Mouse (Mus musculus) monocyte, adult 5-6 weeks (primary cell): ENCODE measurements around the gene Acbd4. TPM values are rescaled to one million over a fixed set of nuclear protein-coding genes. Genes with fewer than 3 reads are reported as not detected.

Experiments
- ATAC-seq: fragments of 153-309, 156-312 bp; replicated peaks from 2 replicates; pipeline ENCODE4 v1.8.0; 2017; ENCODE audit warnings: mild to moderate bottlenecking; ENCODE audit not compliant: low TSS enrichment, insufficient number of reproducible peaks, severe bottlenecking, poor library complexity, low FRiP score
- total RNA-seq: library from RNA; stranded (forward); fragments of 200-1000, 200-491, 200-594 nt; gene quantifications from 3 replicates; pipeline ENCODE4 v1.2.3, GENCODE M21; 2017

Acbd4 gene
- total RNA-seq, 1 experiment from 2014 or later: 21.8 TPM

DNA sequence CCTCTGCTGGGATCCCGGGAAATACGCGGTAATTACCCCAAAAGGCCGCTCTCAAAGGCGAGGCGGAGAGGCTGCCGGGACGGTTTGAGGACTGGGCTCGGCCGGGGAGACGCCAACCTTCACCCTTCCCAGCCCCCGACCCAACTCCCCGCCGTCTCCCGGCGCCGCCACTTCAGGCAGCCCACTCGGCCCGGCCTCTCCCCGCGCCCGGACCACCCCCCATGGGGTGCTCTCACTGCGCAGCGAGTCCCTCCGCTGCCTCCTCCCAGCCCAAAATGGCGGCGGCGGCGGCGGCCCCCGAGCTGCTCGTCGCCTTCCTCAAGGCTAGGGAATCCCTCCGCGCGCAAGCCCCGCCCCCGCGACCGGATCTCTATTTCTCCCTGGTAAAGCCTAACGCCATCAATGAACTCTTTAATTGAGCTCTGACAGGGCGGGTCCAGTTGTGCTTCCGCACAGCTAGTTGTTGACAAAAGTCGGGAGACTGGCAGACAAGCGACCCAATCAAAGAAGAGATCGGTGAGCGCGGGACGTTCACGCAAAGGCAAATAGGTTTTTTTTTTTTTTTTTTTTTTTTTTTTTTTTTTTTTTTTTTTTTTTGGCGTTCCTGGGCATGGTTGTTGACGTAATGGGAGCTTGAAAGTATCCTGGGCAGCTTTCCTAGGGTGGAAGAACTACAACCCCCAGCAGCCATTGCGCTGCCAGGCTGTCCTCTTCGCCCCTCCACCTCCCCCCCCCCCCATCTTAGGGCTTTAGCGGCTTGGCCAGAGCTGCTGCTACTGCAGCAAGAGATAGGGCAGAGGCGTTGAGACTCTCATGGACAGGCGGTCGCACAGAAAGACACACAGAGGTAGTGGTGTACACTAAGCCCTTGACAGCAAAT, 31.3 kb downstream of the Acbd4 start:
- ATAC-seq: peak; percentile 95

DNA sequence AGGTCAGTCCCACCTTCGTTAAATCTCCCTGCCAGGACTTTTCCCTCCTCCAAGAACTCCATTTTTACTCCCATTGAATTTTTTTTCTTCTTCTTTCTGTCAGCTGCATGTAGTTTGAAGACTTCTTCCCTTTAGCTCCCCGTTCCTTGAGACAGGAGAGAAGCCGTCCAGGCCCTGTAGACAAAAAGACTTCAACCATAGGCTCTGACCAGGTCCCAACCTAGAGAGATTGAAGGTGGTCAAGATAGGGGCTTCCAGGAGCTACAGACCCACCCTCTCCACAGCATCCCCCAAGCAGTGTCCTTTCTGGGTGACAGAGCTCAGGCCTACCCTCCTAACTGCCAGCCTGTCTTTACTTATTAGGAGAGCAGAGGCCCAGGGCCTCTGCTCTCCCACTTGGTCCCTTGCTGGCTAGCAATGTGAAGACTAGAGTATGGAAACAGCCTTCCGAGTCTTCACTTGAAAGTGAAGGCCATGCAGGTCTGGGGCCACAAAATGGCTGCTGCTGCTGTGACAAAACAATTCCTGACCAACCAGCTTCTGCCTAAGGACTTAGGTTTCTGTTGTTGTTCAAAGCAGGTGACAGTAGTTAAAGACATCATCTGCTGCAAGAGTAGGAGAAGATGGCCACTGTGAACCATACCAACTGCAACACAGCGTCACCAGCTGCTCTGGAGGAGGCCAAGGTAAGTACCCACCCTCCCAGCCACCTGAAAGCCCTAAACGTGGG, 32.1 kb downstream of the Acbd4 start:
- no peak for ATAC-seq

DNA sequence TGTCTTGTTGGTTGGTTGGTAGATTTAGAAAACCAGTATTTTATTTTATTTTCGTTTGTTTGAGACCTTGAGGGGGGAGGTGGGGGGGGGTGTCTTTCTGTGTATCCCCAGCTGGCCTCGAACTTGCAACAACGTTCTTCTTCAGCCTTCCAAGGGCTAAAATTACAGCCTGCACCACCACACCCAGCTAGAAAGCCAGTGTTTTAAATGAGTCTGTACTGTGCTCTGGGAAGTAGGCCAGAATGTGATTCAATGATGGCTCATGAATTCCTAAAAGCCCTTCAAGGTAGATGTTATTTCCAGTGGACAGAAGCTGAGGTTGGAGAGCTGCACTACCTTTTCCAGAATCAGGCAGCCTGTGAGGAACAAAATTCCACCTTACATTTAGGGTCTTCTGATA, 32.7 kb downstream of the Acbd4 start:
- ATAC-seq: no peak

DNA sequence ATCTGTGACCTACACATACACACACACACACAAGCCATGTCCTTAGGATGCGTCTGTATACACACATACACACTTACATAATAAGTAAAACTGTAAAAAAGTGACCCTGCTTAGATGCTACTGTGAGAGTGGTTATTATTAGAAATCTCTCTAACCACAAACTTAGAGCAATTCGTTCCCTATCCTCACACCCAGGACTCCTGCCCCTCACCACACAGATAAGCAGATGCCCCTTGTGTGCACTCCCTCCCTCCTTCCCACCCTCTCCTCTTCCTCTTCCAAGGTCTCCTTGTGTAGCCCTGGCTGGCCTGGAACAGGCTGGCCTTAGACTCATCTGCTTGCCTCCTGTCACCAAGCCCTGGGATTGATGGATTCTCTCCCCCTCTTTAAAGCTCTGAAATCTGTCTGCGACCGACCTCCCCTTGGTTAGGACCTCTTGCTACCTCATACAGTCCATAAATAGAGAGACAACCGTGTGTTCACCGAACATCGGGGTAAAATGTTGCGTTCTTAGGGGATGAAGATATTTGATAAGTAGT, 34.6 kb downstream of the Acbd4 start:
- ATAC-seq: no peak

- ATAC-seq: no peak
These were observed 38.7 kb downstream of the Acbd4 start for GRCm38 (mm10) chr11:103139951-103140762.

- ATAC-seq: no peak
These were observed 39.2 kb downstream of the Acbd4 start for GRCm38 (mm10) chr11:103140763-103141100.

GRCm38 (mm10) chr11:103141101-103141943, 39.8 kb downstream of the Acbd4 start:
- ATAC-seq: no peak

- no peak for ATAC-seq
These were observed 40.4 kb downstream of the Acbd4 start for GRCm38 (mm10) chr11:103141944-103142255.

- ATAC-seq: no peak
These were observed 41.1 kb downstream of the Acbd4 start for GRCm38 (mm10) chr11:103142441-103143182.

DNA sequence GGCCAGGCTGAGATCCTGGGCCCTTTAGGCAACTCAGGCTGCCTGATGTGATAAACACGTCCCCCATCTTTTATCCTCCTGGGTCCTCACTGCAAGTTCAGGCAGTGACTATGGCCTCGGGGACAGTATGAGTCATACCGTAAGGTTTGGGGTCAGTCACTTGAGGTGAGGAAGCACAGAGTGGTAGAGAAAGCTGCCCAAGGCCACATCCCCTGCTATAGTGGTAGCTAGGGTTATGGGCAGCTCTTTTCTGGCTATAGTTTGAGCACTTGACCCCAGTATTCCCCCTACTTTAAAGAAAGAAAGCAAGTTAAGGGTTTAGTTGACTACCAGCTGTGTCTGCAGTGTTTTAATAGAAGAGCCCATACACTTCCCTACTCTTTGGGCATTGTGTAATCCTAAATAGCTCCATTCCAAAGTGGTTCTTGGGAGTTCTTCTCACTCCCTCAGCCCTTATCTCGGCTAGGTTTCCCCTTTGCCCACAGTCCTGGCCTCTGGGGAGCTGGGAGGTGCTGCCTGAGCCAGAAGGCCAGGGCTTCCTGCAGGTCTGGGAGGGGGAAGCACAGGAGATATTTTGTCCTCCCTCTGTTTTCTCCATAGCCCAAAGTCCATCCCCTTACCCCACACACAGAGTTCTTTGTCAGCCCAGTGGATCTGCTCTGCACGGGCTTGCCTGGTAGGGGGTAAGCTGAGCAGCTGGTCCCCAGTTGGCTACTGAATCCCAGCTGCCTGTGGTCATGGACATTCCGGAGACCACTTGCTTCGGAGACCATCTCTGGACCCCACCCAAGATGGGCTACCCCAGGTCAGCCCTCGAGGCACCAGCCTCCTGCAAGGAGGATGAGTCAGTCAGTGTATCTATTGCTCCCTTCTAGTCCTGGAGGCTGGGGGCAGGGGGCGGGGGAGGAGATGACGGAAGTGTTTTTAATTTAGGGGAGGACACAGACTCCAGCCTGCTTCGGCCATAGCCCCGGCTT, 43.1 kb downstream of the Acbd4 start:
- ATAC-seq: no peak

GRCm38 (mm10) chr11:103146386-103146785, 44.9 kb downstream of the Acbd4 start:
- ATAC-seq: peak; percentile 34; the same call in 1 of the 2 replicates

GRCm38 (mm10) chr11:103147766-103148165, 46.3 kb downstream of the Acbd4 start:
- ATAC-seq: no peak

DNA sequence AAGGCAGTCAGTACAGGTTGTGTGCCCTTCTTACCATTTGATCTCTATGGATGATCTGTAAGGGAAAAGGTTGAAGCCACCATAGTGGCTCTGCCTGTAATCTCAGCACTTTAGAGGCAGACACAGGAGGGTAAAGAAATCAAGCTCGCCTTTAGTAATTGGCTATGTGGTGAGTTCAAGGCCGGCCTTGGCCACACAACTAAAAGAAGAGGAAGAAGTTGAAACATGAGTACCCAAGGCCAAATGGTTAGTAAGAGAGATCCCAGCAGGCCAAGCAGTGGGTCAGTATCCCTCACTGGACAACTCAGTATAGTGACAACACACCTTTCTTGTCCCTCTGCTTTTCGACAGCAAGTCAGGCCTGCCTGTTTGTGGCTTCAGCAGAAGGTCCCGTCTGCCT, 48.3 kb downstream of the Acbd4 start:
- no peak for ATAC-seq

- peak; percentile 93 for ATAC-seq
These were observed 57.4 kb downstream of the Acbd4 start for GRCm38 (mm10) chr11:103158621-103159478.

DNA sequence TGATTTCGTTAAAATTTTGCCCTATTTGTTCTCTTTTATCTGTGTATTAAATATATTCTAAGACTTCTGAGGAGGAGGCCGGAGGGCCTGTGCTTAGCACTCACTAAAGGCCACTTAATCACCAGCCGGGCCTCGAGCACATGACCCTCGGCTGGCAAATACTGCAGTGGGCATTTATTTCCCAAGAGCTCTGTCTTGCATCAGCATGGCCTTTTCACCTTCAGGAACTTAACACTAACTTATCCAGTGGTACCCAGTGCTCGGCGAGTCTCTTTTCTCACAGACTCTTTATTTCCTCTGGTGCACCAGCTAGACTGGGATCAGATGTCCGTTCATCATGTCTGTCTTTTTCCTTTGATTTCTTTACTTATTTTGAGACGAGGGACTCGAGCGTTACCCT, 59.3 kb downstream of the Acbd4 start:
- no peak for ATAC-seq

DNA sequence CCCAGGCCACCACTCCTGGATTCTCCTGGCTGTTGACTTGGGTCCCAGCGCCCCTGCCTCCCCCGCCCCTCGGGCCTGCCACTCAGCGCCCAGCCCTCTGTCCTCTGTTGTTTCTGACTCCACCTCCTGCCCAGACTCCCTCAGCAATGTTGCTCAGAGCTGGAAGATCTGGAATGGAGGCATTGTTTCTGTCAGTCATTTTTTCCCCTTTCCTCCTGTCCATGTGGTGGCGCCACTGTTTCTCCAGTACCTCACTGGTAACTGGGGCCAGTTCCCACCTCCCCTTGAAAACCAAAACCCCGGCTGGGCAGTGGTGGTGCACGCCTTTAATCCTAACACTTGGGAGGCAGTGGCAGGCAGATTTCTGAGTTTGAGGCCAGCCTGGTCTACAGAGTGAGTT, 60.0 kb downstream of the Acbd4 start:
- ATAC-seq: no peak
